Mouse (Mus musculus): ENCODE results near the gene Ccm2l. TPM values are rescaled to one million over a fixed set of nuclear protein-coding genes. Genes with fewer than 3 reads are reported as not detected.

Gene Ccm2l
- total RNA-seq, 2 experiments from 2014 or later: 15.8 to 16.7 TPM

DNA sequence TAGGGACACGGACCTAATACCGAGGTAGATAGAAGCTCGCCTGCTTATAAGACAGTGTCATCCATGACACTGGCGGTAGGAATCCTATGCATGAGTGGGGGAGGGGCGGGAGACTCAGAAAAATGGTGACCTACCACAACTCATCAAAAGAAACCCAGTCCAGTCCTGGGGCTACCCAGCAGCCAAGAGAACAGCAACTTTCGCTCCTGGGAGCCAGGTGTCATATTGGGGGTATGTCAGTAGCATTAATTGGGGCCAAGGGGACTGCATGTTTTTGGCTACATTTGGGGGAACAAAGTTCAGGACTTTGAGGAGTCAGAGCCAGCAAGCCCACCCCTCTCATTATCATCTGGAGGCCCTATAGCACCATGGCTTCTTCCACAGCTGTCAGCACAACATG lies 14.7 kb upstream of the Ccm2l start:
- intact Hi-C loops (cut with DNase I): no loop called here

DNA sequence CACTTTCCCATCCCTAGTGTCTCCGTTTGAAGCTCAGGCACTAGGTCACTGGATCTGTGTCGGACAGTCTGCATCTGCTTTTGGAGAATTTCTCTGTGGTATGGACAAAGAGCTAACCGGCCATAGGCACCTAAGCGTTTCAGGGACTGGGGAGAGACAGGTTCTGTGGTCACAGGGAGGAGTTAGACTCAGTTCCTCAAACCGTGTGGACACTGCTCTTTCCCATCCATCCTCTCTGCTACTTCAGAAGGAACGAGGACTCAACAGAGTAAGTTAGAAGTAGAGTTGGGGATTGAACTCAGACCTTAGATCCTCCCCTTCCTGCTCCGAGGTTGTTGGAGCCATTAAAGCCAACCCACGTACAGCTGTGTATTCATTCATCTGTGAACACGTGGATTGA lies 14.2 kb upstream of the Ccm2l start:
- DNase-seq (ENCODE audit: low spot score): no peak
- intact Hi-C loops (cut with DNase I): no loop called here

More for the DNA sequence above, 14.7 kb upstream of the Ccm2l start:
- DNase-seq (ENCODE audit: low spot score): no peak

DNA sequence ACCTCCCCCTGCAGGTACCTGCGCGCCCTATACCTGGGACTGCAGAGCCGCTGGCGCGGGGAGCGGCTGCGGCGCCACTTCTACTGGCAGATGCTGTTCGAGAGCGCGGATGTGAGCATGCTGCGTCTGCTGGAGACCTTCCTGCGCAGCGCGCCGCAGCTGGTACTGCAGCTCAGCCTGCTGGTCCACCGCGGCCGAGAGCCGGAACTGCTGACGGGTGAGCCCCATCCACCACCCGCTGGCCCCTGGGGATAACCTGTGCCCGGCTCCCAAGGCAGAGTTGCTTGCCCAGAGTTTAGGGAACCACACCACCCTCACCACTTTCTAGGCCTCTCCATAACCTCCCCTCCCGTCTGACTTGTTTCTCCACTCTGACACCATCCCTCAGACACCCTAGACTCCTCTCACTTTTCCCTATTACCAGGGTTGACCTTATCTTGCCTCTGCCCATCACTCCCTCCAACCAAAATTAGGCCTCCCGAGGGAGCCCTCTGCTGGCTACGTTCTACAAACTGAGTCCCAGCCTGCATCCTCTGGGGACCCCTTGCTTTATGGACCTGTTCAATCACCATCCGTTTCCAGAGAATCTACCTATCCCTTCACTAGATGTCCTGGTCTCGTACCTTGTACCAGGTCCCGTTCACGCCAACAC lies 12.9 kb upstream of the Ccm2l start:
- no peak for DNase-seq (ENCODE audit: low spot score)
- intact Hi-C loops (cut with DNase I): no loop called here

DNA sequence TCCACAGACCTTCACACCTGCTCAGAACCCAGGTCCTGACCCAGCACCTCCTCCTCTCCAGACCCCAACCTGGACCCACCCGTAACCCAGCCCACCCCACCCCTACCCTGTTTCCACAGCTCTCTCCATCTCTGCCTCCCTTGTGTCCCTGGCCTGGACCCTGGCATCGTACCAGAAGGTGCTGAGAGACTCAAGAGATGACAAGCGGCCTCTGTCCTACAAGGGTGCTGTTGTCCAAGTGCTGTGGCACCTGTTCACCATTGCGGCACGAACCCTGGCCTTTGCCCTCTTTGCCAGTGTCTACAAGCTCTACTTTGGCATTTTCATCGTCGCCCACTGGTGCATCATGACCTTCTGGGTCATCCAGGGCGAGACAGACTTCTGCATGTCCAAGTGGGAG lies 11.9 kb upstream of the Ccm2l start:
- DNase-seq (ENCODE audit: low spot score): no peak
- intact Hi-C loops (cut with DNase I): no loop called here

DNA sequence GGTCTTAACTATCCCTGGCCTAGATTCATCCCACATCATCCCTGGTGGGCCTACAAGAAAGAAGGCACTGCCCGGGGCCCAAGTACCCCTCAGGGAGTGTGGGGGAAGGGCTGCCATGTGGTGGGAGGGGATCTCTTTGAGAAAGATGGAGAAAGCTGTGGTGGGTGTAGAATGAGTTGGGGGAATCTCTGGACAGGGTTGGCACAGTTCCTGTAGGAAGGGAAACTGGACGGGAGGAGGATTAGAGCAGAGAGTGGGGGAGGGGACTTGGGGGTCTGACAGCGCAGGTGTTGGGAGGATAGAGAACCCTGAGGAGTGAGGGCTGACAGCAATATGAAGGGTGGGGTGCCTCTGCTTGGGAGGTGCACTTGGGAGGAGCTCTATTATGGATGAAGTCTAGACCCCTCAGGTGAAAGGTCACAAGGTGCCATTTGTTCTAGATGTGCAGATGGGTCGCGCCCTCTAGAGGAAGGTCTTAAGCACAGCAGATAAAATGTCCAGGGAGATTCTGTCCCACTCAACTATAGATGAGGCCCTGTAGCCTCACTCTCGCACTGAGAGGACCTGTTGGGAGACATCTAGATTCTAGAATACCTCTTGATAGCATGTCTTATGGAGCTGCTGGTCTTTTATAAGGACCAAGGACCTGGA lies 10.4 kb upstream of the Ccm2l start:
- DNase-seq (ENCODE audit: low spot score): no peak
- intact Hi-C loops (cut with DNase I): no loop called here

DNA sequence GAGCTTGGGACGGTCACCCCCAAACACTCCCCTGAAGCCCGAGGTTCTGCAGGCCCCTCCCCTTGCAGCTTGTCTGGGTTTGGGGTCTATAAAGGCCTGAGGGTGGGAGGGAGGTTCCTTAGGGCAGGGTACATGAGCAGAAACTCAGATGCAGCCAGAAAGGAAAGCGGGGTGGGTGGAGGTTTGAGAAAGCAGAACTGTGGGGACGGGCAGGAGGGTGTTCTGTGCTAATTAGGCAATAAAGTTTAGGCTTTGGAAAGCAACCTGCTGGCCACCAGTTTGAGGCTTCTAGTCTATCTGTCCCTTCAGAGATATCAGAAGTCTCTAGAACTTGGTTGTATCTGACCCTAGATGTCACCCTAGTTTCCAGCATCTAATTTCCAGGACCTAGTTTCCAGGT lies 7.4 kb upstream of the Ccm2l start:
- intact Hi-C loops (cut with DNase I): no loop called here
- DNase-seq (ENCODE audit: low spot score): no peak

DNA sequence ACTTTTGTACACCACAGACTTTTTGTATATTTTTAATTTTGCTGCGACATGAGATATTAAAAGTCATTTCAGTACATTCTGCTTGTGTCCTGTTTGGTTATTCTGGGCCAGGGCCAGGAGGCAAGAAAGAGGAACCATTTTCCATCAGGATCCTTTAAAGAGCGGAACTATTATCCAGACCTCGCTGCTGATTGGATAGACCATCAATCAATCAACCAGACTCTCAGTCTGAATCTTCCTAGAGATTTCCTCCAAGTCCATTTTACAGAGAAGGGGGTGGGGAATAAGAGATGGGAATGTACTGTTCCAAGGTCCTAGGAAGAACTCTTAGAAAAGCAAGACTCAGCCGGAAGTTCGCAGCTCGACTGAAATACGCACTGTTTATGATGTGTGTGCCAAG lies 5.5 kb upstream of the Ccm2l start:
- intact Hi-C loops (cut with DNase I): no loop called here
- no peak for DNase-seq (ENCODE audit: low spot score)

DNA sequence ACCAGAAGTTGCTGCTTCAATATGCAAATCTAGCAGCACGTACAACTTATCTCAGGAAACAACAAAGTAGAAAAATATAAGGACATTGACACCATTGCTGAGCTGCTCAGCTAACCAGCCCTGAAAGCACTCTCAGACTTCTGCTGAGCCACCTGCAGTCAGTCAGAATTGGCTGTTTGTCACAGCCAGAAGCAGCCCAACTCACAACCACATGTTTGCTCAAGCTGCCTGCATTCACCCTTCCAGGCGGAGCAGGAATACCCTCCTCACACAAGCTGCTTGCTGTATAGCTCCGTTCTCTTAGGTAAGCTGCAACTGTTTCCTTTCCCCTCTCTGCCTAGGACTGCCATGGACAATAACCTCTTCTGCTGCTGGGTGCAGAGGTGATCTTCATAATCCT lies 2.4 kb upstream of the Ccm2l start:
- intact Hi-C loops (cut with DNase I): no loop called here
- no peak for DNase-seq (ENCODE audit: low spot score)

DNA sequence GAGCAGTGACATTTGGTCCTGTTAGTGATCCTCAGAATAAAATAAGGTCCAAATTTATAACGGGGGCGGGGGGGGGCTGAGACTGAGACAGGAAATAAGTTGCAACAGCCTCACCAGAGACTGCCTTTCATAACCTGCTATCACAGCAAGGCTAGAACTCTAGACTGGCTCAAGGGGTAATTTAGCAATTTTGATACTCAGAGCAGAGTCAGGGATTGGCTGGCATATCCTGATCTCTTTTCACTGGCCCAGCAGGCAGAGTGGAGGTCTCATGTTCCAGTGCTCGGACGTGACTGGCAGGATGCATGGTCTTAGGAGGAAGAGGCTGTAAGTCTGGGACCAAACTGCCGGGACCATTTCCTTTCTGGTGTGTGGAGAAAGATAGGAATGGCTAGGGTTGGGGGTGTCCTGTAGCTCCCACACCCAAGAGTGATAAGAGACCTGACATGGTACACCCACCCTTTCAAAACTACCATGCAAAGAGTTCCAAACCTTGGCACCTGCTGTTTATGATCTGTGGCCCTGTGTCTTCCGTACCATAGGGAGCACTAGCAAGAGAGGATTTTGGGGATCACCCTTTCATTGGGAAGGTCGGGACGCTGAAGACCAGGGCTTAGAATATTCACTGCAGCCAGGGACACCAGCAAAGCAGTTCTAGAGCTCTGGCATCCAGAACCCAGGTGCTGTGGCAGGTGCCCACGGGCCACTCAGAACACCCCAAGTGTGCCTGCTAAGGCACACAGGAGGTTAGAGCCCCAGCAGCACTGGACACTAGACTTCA lies 1.4 kb upstream of the Ccm2l start:
- no peak for DNase-seq (ENCODE audit: low spot score)
- intact Hi-C loops (cut with DNase I): no loop called here

DNA sequence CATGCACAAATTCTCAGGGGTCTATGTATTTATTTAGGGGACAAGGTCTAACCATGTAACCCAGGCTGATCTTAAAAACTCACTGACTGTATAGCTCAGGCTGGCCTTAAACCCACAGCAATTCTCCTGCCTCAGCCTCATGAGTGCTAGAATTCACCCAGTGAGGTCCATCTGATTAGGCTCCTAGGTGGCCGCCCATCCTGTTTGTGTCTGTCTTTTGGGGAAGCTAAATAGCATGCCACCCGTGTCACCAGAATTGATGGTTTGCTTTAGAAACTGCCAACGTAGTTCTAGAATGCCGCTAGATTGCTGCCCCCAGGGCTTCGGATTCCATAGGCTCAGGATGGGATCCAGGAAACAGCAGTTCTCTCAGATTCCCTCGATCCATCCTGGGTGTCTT lies 1.2 kb downstream of the Ccm2l start:
- intact Hi-C loops (cut with DNase I): no loop called here
- no peak for DNase-seq (ENCODE audit: low spot score)

DNA sequence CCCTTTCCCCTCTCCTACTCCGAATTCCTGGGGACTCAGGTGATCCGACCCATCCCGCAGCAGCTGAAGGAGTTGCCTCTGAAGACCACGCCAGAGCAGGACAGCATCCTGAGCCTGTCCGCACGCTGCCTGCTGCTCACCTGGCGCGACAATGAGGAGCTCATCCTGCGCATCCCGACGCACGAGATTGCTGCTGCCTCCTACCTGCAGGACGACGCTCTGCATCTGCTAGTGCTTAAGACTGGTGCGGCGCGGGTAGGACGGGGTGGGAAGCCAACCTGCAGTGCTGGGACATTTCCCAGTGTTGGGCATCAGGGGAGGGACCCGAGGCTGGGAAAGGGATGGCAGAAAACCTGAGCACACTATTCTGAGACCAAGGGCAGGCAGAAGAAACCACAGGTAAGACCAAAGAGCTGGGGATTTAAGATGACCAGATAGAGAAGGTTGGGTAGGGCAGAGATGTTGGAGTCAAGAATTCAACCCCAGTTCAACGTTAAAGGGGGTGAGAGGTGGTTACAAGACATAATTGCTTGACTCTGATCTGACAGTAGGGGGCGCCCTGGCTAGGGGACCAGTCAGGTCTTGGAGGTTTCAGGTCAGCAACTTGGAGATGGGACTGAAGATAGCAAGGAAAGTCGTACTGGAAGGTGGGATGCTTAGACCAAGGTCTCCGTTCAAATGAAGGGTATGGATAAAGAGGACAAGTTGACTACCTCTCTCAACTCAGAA lies 5.2 kb downstream of the Ccm2l start:
- DNase-seq (ENCODE audit: low spot score): no peak

DNA sequence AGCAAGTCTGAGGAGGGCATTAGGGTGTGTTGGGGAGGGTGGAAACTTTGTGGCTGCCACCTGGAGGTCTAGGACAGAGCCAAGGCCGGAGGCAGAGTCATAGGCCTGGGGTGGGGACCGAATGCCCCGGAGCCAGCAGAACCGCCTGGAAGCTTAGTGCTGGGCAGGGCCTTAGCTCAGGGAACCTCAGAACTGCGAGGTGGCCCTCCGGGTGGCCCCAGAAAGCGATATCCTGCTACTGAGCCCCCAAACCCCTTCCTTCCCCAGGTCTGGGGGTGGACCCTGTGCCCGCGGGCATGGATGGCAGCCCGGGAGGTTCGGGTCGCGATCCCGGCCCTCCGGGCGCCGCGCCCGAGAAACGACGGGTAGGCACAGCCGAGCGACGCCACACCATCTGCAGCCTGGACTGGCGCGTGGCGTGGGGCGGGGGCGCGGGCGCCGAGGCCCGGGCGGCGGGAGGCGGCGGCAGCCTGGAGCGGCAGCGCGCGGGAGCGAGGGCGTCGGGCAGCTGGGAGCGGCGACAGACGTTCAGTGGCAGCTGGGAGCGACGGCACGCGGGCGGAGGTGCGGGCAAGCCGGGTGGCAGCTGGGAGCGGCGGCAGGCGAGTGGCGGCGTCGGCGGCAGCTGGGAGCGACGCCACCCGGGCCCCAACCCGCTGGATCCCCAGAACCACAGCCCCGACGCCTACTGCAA lies 5.9 kb downstream of the Ccm2l start:
- intact Hi-C loops (cut with DNase I): no loop called here
- DNase-seq (ENCODE audit: low spot score): no peak

More for the DNA sequence above, 5.2 kb downstream of the Ccm2l start:
- intact Hi-C loops (cut with DNase I): no loop called here

DNA sequence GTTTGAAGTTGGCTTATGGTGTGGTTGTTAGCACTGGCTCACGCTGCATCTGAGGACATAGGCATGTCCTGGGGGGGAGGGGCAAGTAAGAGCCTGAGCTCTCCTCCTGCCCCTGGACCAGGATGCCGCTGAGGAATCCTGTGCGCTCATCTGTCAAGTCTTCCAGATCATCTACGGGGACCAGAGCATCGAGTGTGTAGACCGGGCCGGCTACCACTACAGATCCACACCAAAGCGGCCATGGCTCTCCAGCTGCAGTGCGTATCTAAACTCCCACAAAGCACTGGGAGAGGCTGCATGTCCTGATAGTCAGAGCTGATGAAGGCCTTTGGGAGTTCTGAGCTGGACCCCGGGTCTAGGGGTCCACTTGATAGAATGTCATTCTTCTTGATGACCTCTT lies 8.9 kb downstream of the Ccm2l start:
- intact Hi-C loops (cut with DNase I): no loop called here
- no peak for DNase-seq (ENCODE audit: low spot score)

DNA sequence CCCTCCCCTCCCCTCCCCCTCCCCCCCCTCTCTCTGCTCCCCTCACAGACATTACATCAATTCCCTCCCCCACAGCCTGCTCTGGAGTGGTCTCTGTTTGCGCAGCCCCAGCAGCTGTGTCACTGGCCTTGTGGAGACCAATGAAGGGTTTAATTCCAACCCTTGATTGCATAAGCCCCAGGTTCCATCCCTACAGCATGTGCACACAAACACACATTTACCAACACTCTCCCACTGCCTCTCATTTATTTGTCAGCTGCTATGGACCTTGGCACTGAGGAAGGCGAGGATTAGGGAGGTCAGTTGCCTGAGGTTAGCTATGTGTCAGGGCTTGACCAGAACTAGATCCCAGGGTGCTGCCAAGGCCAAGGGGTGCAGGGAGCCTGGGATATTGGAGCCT lies 10.2 kb downstream of the Ccm2l start:
- intact Hi-C loops (cut with DNase I): no loop called here

DNA sequence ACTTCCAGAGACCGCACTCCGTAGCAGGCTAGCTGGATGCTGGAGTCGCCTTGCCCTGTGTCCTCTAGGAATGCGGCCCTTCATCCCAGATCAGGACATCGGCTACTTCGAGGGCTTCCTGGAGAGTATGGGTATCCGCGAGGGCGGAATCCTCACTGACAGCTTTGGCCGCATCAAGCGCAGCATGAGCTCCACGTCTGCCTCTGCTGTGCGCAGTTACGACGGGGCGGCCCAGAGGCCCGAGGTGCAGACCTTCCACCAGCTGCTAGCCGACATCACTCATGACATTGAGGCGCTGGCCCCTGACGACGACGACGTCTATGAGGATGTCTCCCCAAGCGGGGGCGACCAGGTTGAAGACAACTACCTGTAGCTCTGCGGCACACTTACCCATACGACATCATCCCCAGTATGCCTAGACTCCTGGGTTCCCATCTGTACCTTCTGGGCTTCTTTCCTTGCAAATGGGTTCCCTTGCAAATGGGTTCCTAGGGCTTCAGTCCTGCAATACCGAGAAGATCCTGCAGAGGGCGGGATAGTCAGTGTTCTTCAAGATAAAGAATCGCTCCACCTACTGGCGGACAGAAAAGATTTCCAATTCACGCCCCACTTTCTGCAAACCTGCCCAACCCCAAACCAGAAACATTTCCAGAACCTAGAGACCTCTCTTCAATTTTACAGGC lies 15.2 kb downstream of the Ccm2l start:
- intact Hi-C loops (cut with DNase I): loop anchor here (2.0 kb wide), 2 partner anchors 32 to 62 kb away; no protein-coding TSS in a partner anchor
- peak; percentile 39 for DNase-seq (ENCODE audit: low spot score)

More for the DNA sequence above, 10.2 kb downstream of the Ccm2l start:
- no peak for DNase-seq (ENCODE audit: low spot score)

DNA sequence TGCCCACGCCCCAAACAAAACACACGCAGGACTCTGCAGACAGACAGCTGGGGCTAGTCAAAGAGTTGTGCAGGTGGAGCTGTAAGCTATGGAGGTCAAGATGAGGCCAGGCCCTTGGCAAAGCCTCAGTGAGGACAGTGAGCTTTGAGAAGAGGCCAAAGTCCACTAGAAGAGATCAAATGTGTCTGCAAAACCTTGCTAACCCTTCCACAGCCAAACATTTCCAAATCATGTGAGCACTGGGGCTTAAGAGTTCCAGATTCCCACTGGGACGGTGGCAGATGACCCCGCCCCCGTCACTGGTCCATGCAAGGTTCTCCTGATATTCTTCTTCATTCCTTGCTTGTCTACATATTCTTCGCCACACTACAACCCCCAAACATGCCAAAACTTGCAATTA lies 16.1 kb downstream of the Ccm2l start:
- DNase-seq (ENCODE audit: low spot score): peak; percentile 0
- intact Hi-C loops (cut with DNase I): loop anchor here (2.0 kb wide), 2 partner anchors 33 to 61 kb away; no protein-coding TSS in a partner anchor

DNA sequence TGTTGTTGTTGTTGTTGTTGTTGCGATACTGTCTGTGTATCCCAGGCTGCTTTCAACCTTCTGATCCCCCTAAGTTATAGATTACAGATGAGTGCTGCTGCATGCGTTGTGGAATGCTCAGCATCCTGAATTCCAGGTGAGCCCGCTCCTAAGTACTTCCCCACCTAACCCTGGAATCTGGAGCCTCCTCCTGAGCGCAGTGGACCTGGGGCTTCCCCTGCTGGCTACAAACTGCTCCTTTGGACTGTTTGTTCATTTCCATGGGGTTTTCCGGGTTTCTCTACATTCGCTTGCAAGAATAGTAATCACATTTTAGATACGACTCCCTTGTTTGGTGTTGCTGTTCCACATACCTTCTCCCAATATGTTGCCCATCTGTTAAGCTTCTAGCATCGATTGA lies 17.5 kb downstream of the Ccm2l start:
- intact Hi-C loops (cut with DNase I): no loop called here

DNA sequence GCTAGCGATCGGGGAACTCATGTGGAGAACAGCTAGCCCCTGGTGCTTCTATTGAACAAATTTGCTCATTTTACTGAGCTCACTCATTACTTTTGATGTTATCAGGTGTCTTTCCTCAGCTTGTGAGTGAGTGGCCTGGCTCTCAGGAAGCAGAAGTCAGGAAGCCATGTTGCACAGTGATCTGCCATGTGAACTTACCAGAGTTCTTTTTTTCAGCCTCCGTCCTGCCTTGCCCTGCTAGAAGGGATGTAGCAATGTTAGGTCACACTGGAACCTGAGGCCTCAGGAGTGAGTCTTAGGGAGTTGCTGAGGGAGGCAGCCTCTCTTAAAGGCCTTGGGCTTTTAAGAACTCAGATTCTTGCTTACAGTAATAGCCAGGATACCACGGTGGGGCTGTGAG lies 18.1 kb downstream of the Ccm2l start:
- intact Hi-C loops (cut with DNase I): no loop called here
- no peak for DNase-seq (ENCODE audit: low spot score)

More for the DNA sequence above, 17.5 kb downstream of the Ccm2l start:
- no peak for DNase-seq (ENCODE audit: low spot score)

DNA sequence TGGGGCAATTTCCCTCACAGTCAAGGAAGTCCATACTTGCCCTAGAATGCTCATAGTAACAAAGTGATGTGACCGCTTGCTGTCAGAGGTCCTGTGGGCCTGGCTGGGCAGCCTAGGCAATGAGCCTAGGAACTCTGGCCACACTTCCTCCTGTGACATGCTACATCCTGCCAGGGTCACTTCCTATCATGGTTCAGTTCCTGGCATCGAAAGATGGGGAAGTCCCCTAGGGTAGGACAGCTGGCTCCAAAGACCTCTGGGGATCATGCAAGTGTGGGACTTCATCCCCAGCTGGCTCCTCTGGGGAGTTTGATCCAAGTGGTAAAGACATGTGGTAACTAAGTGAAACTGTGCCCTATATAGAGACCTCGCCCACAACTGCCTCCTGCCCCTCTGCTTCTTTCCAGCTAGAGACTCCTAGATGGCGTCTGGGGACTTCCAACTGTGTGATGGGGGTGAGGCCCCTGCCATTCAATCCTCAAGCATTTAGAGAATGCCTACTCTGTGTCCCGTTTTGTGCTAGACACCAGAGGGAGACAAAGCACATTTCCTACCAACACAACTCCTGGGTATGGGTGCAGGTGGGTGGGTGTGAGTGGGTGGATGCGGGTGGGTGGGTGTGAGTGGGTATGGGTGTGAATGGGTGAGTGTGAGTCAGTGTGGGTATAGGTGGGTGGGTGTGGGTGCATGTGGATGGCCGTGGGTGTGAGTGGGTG lies 18.7 kb downstream of the Ccm2l start:
- intact Hi-C loops (cut with DNase I): no loop called here
- no peak for DNase-seq (ENCODE audit: low spot score)
